Mouse (Mus musculus): ENCODE measurements at regions not wholly inside any gene's neighbourhood (a gene's known extent, or its start where the extent isn't known, plus 50 kb on each side); places are given as distances from the start of the nearest gene placed in this dataset.

DNA sequence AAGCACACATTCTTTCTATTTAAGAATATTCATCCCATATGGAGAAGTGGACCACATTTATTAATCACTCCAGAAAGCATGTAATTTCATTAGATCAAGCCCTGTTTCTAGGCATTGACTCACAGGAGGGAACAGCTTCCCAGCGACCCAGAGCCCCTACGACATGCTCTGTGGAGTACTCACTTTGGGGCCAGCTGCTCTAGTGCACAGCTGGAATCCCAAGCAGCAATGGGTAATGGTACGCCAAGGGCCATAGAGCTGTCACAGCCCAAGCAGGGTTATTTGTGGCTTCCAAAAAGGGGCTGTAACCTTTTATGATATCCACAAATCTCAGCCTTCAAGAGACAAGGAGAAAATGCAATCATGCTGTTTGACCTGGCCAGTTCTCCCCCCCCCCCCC is 706.4 kb downstream of the Dhx35 start:
- 60% methylated on average over 3 of the region's 3 CpGs for WGBS
- H3K4me3 ChIP-seq (replicated peaks) = no peak overlapping the region
- no peaks in the 10 kb centered on the region for H3K4me1 ChIP-seq
- no peak for ATAC-seq (ENCODE audit: insufficient read depth, low FRiP score, low read depth)
- H3K27me3 ChIP-seq (replicated peaks) = no peaks in the 10 kb centered on the region
- no peak overlapping the region for H3K27ac ChIP-seq
- no peaks in the 10 kb centered on the region for H3K9me3 ChIP-seq
- no peak overlapping the region for H3K4me2 ChIP-seq
- no peaks in the 10 kb centered on the region for H3K36me3 ChIP-seq
- H3K9ac ChIP-seq = no peak overlapping the region

DNA sequence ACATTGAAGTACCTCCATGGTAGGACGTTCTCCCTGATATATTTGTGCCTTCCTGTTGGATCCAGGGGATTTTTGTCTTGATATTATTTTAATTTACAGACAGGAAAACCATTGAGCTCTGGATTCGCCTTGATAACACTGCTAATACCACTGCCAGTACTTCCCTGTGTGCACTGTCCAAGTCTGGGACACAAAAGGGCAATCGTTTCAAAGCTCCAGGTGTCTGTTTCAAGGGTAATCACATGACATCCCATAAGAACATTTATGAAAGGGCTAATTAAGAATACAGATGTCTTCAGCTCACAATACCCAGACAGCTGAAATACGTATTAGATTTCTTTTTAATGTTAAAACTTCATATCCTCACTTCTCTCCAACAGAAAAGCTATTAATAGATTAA is 724.5 kb downstream of the Dhx35 start:
- no peaks in the 10 kb centered on the region for H3K4me1 ChIP-seq
- 56% methylated on average over 4 of the region's 4 CpGs for WGBS
- no peaks in the 10 kb centered on the region for H3K9me3 ChIP-seq
- no peaks in the 10 kb centered on the region for H3K36me3 ChIP-seq
- no peaks in the 10 kb centered on the region for H3K27me3 ChIP-seq (replicated peaks)
- no peak overlapping the region for H3K4me3 ChIP-seq (replicated peaks)
- no peak for ATAC-seq (ENCODE audit: insufficient read depth, low FRiP score, low read depth)
- H3K27ac ChIP-seq = no peak overlapping the region
- no peak overlapping the region for H3K9ac ChIP-seq
- no peak overlapping the region for H3K4me2 ChIP-seq

DNA sequence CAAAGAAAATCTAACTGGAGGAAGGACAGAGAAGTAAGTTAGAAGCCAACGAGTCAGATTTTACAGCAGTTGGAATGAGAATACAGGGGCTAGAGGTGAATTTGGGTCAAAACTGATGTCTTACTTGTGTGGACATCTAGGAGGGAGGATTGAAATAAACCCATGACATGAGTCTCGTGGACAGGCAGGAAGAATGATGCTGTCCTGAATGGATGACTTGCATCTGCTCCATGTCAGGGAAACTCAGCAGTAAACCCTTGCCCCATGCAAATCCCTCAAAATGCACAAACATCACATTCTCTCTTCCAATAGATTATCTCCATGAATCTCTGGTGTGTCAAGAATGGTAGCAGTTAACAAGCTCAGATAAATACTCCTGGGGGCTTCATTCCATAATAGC is 729.1 kb downstream of the Dhx35 start:
- Histone ChIP-seq H3K36me3 (no peaks in the 10 kb centered on the region), H3K4me3 (replicated peaks) (no peak overlapping the region), H3K27me3 (replicated peaks) (no peaks in the 10 kb centered on the region), H3K4me1 (no peaks in the 10 kb centered on the region), H3K9me3 (no peaks in the 10 kb centered on the region), H3K9ac (no peak overlapping the region), H3K27ac (no peak overlapping the region), H3K4me2 (no peak overlapping the region)
- no peak for ATAC-seq (ENCODE audit: insufficient read depth, low FRiP score, low read depth)
- 63% methylated on average over 2 of the region's 2 CpGs for whole genome bisulfite sequencing

DNA sequence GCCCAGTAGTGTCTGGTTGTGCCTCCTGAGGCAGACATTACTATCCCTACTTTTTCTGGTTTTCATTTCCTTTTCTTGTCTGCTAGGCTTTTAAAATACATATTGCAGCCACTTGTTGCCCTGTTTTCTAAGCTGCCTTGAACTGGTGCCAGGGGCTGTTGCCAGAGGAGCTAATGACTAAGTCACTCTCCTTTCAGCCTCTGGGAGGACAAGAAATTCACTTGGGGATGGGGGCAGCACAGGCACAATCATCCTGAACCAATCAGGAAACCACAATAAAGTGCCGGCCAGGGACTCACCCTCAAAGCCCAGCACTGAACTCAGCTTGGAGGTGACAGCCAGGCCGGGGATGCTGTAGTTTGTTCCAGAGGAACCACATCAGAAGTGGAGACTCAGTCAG is 740.3 kb downstream of the Dhx35 start:
- Histone ChIP-seq H3K27me3 (replicated peaks) (no peaks in the 10 kb centered on the region), H3K9ac (no peak overlapping the region), H3K4me2 (no peak overlapping the region), H3K9me3 (no peaks in the 10 kb centered on the region), H3K4me1 (no peaks in the 10 kb centered on the region), H3K27ac (no peak overlapping the region), H3K36me3 (no peaks in the 10 kb centered on the region), H3K4me3 (replicated peaks) (no peak overlapping the region)
- ATAC-seq (ENCODE audit: insufficient read depth, low FRiP score, low read depth) = no peak
- WGBS = 61% methylated on average over 2 of the region's 2 CpGs

DNA sequence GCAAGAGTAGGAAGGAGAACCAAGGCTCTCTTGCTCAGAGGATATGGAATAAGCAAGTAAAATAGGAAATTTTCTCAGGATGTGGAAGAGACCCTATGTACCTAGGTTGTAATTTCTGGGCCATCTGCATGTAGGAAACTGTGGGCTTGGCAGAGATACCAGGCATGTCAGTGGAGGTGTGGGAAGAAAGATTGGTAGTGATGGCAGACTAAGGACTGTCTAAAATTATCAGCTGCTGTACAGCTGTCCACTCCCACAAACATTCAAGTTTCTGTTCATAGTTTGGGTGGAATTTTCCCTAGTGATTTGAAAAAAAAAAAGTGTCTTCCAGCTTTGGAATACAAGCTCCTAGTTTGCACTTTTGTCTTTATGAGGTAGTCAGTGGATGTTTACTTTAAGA is 744.7 kb downstream of the Dhx35 start:
- H3K27me3 ChIP-seq (replicated peaks) = no peaks in the 10 kb centered on the region
- no peak for ATAC-seq (ENCODE audit: insufficient read depth, low FRiP score, low read depth)

DNA sequence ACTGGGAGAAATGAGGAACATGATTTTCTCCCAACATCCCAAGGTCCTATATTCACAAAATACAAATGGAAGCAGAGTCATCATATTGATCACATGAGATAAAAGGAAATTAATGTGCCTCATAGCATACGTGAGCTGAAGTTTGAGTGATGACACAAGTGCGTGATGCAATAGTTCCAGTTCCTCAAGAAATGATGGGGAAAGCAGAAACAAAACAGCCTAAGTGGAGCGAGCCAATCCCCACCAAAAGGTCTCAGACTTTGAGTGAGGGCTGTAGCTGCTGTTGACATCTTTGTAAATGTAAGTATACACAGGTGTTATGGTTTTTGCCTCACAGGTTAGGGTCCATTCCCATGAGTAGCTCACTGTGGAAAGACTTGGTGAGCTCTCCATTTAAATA is 763.0 kb downstream of the Dhx35 start:
- H3K4me3 ChIP-seq (replicated peaks) = no peak overlapping the region
- H3K27ac ChIP-seq = no peak overlapping the region
- no peak overlapping the region for H3K4me2 ChIP-seq
- no peaks in the 10 kb centered on the region for H3K27me3 ChIP-seq (replicated peaks)
- 84% methylated on average over 3 of the region's 3 CpGs for WGBS
- H3K4me1 ChIP-seq = no peaks in the 10 kb centered on the region
- no peaks in the 10 kb centered on the region for H3K9me3 ChIP-seq
- no peak overlapping the region for H3K9ac ChIP-seq
- ATAC-seq (ENCODE audit: insufficient read depth, low FRiP score, low read depth) = no peak
- no peaks in the 10 kb centered on the region for H3K36me3 ChIP-seq

More for the DNA sequence above, 744.7 kb downstream of the Dhx35 start:
- Histone ChIP-seq H3K4me2 (no peak overlapping the region), H3K4me1 (no peaks in the 10 kb centered on the region), H3K9me3 (no peaks in the 10 kb centered on the region), H3K27ac (no peak overlapping the region), H3K9ac (no peak overlapping the region), H3K4me3 (replicated peaks) (no peak overlapping the region), H3K36me3 (no peaks in the 10 kb centered on the region)

DNA sequence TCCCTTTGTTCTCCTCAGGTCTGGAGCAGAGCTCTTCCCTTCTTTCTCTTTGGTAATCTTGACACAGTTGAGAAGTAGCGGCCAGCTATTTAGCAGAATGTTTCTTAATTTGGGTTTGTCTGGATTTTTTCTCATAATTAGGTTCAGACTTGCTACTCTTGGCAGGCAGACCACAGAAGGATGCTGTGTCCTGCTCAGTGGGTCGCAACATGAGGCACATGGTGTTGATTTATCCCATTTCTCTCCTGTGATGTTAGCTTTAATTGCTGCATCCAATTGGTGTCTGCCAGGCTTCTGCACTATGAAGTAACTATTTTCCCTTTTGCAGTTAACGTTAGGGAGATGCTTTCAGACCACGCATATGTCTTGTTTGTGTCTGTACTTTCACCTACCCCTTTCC is 768.7 kb downstream of the Gm826 start:
- no peaks in the 10 kb centered on the region for H3K27me3 ChIP-seq (replicated peaks)
- WGBS = 84% methylated on average over 4 of the region's 4 CpGs
- H3K27ac ChIP-seq = no peak overlapping the region

DNA sequence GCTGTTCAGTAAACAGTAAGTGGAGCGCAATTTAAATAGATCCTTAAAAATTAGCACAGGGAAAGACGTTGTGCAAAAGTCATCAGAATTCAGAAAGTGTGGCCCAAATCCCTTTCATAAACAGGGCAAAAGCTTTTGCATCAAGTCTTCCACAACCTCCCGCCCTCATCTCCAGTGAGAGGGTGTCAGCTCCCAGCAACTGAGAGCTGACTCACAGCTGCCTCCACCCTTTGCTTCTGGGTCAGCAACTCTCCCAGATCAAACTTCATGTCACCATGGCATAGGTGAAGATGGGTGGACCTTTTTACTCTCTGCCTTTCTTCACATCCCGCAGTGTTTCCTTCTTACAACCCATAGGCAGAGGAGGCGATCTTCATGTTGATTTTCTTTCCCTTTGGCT is 768.0 kb downstream of the Gm826 start:
- WGBS = 78% methylated on average over 5 of the region's 5 CpGs
- no peak for ATAC-seq (ENCODE audit: insufficient read depth, low FRiP score, low read depth)

More for the DNA sequence above, 768.7 kb downstream of the Gm826 start:
- no peak overlapping the region for H3K4me3 ChIP-seq (replicated peaks)
- H3K4me1 ChIP-seq = no peaks in the 10 kb centered on the region
- no peaks in the 10 kb centered on the region for H3K9me3 ChIP-seq
- H3K9ac ChIP-seq = no peak overlapping the region
- no peak overlapping the region for H3K4me2 ChIP-seq
- H3K36me3 ChIP-seq = no peaks in the 10 kb centered on the region
- ATAC-seq (ENCODE audit: insufficient read depth, low FRiP score, low read depth) = no peak

DNA sequence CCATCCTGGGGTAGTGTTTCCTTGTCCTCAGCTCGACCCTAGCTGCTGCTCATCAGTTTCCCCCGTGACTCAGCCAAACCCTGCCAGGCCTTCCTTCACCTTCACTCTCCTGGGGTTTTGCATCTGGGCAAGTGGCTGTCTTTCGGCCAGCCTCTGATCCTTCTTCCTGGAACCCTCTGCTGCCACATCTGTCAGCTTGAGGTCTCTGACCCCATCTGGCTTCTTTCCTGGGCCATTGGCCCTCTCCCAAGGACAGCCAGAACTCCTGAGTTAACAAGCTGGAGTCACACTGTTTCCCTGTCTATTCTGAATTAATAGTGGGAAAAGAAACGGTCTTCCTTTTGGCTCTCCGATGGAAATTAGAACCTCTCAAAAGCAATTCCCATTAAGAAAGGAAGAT is 767.5 kb downstream of the Gm826 start:
- Histone ChIP-seq H3K27me3 (replicated peaks) (no peaks in the 10 kb centered on the region), H3K9me3 (no peaks in the 10 kb centered on the region), H3K4me2 (no peak overlapping the region), H3K4me3 (replicated peaks) (no peak overlapping the region), H3K36me3 (no peaks in the 10 kb centered on the region), H3K4me1 (no peaks in the 10 kb centered on the region), H3K9ac (no peak overlapping the region), H3K27ac (no peak overlapping the region)
- no peak for ATAC-seq (ENCODE audit: insufficient read depth, low FRiP score, low read depth)
- WGBS = 44% methylated on average over 5 of the region's 5 CpGs

More for the DNA sequence above, 768.0 kb downstream of the Gm826 start:
- H3K27me3 ChIP-seq (replicated peaks) = no peaks in the 10 kb centered on the region
- no peaks in the 10 kb centered on the region for H3K9me3 ChIP-seq
- no peak overlapping the region for H3K27ac ChIP-seq
- H3K4me1 ChIP-seq = no peaks in the 10 kb centered on the region
- H3K4me2 ChIP-seq = no peak overlapping the region
- H3K4me3 ChIP-seq (replicated peaks) = no peak overlapping the region
- H3K36me3 ChIP-seq = no peaks in the 10 kb centered on the region
- H3K9ac ChIP-seq = no peak overlapping the region

DNA sequence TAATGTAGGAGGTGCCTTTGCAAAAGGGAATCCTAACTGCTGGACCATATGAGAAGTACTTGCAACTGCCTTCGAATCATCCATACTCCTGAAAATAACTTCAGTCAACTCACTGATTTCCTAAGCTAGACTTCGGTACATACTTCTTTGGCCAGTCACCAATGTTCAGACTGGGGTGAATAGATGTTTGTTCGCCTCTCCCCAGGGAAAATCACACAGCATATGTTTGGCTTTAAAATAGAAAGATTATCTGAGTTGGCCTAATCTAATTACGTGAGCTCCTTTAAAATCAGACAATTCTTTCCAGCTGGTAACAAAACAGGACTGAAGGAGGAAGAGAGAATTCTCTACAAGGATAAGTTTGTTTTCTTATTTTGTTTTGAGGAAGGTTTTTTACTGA is 765.6 kb downstream of the Gm826 start:
- no peak overlapping the region for H3K4me2 ChIP-seq
- H3K9me3 ChIP-seq = no peaks in the 10 kb centered on the region
- no peaks in the 10 kb centered on the region for H3K27me3 ChIP-seq (replicated peaks)
- H3K36me3 ChIP-seq = no peaks in the 10 kb centered on the region
- H3K4me1 ChIP-seq = no peaks in the 10 kb centered on the region
- H3K4me3 ChIP-seq (replicated peaks) = no peak overlapping the region
- no peak overlapping the region for H3K27ac ChIP-seq
- no peak for ATAC-seq (ENCODE audit: insufficient read depth, low FRiP score, low read depth)
- H3K9ac ChIP-seq = no peak overlapping the region
- WGBS = 83% methylated on average over 4 of the region's 4 CpGs

DNA sequence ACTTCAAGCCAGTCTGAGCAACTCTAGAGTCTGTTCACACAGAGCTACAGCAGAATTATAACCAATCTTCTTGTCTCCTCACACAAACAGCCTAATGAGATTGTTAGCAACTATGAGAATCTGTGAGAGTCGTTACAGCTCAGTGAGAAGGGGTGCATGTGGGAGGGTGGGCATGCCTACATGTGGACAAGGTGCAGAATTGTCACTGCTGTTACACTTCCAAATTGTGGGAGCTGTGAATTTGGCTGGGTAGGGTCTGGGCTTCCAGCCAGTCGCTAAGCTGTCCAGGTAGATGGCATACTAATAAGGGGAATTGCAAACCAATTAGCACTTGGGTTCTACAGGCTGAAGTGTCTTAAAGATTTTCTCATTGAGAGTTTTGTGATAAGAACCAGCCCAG is 762.1 kb downstream of the Gm826 start:
- H3K36me3 ChIP-seq = no peaks in the 10 kb centered on the region
- no peak overlapping the region for H3K27ac ChIP-seq
- no peak overlapping the region for H3K9ac ChIP-seq
- H3K9me3 ChIP-seq = no peaks in the 10 kb centered on the region
- no peak for ATAC-seq (ENCODE audit: insufficient read depth, low FRiP score, low read depth)
- H3K4me3 ChIP-seq (replicated peaks) = no peak overlapping the region
- no peaks in the 10 kb centered on the region for H3K27me3 ChIP-seq (replicated peaks)
- no peaks in the 10 kb centered on the region for H3K4me1 ChIP-seq
- WGBS = 88% methylated on average over 2 of the region's 2 CpGs
- H3K4me2 ChIP-seq = no peak overlapping the region

DNA sequence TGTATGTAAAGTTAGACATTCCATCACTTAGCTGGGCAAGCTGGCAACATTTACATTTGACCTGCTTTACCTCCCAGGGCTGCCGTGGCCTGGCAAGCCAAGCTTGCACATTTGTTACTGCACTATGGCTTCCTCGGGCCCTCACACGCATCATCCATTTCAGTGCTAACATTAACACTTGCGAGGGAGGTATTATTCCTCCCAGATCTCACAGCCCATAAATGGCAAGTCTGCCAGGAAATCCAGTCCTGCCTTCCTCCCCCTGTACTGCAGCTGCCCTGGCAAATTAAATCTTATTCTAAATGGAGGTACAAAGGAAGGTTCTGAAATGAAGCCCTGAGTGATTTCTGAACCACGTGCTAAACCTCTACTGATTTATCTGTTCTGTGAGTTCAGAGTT is 758.7 kb downstream of the Gm826 start:
- no peak overlapping the region for H3K4me3 ChIP-seq (replicated peaks)
- H3K9ac ChIP-seq = no peak overlapping the region
- H3K27me3 ChIP-seq (replicated peaks) = no peaks in the 10 kb centered on the region
- ATAC-seq (ENCODE audit: insufficient read depth, low FRiP score, low read depth) = no peak
- H3K27ac ChIP-seq = no peak overlapping the region
- no peaks in the 10 kb centered on the region for H3K4me1 ChIP-seq
- WGBS = 55% methylated on average over 5 of the region's 5 CpGs
- H3K36me3 ChIP-seq = no peaks in the 10 kb centered on the region
- H3K9me3 ChIP-seq = no peaks in the 10 kb centered on the region
- no peak overlapping the region for H3K4me2 ChIP-seq

DNA sequence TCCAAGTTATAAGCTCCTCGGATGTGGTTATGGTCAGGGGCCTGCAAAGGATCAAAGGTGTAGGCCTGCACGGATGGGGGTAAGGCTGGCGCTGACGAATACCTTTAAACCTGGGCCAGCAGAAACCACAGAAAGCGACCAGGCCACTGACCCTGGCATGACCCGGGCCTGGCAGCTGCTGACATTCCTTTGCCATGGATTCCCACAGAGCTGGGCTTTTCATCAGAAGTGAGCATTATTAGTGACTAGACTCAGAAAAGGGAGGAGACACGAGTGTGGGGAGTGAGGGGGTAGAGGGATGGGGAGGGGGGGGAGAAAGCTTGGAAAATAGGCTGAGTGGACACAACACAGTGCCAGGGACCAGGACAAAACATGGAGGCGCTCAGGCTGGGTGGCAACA is 750.9 kb downstream of the Gm826 start:
- no peak for ATAC-seq (ENCODE audit: insufficient read depth, low FRiP score, low read depth)
- Histone ChIP-seq H3K27me3 (replicated peaks) (no peaks in the 10 kb centered on the region), H3K4me2 (no peak overlapping the region), H3K9me3 (no peaks in the 10 kb centered on the region), H3K36me3 (no peaks in the 10 kb centered on the region), H3K9ac (no peak overlapping the region), H3K4me1 (no peaks in the 10 kb centered on the region), H3K27ac (no peak overlapping the region), H3K4me3 (replicated peaks) (no peak overlapping the region)
- WGBS = 58% methylated on average over 8 of the region's 8 CpGs
